Mouse (Mus musculus) brain, adult 2 months (tissue): ENCODE results near the gene Frmd8.

Experiments used
- DNase-seq: peaks from one replicate; pipeline ENCODE4 v3.0.0; 2011; ENCODE audit warnings: low read depth, low spot score

Gene Frmd8

DNA sequence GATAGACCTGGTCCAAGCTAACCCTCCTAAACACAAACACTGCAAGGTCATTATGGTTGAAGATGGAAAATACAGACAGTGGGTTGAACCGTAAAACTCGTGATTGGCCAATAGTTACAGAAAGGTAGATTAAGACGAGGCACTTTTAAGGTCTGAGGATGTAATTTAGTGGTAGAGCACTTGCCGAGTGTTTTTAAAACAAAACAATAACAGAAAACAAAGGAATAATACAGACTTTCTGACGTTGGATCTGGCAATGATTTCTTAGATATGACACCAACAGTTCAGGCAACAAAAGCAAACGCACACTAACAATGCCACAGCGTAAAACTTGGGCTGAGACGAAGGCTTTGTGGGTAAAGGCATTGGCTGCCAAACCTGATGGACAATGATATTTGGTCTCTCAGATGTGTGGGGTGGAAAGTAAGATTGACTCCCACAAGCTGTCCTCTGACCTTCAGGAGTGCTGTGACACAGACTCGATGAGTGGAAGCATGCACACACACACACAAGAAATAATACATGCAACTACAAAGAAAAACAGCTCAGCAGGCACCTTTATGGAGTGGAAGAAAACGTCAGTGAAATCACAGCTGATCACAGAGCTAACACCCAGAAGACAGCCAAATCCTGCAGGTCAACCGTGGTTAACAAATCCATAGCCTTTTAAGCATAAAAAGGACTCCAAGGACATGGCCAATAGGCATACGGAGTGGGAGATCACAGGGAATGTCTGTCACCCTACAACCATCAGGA, 36.8 kb downstream of the Frmd8 start:
- no peak for DNase-seq

DNA sequence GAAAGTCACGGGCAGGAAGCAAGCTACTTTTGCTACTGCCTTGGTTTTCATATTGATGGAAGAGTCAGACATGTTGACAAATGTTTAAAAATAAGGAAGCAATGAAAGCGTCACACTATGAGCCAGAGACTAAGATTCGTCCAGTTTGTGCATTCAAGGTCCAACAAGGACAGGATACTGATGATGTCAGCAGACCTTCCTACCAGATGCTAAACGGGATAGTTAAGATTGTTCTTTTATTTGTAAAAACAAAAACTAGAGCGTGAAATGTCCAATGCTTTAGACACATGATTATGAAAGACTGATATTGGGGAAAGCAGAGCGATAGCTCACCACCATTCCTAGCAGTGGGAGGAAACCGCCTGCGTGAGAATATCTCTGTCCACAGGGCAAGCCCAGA, 37.5 kb downstream of the Frmd8 start:
- no peak for DNase-seq

DNA sequence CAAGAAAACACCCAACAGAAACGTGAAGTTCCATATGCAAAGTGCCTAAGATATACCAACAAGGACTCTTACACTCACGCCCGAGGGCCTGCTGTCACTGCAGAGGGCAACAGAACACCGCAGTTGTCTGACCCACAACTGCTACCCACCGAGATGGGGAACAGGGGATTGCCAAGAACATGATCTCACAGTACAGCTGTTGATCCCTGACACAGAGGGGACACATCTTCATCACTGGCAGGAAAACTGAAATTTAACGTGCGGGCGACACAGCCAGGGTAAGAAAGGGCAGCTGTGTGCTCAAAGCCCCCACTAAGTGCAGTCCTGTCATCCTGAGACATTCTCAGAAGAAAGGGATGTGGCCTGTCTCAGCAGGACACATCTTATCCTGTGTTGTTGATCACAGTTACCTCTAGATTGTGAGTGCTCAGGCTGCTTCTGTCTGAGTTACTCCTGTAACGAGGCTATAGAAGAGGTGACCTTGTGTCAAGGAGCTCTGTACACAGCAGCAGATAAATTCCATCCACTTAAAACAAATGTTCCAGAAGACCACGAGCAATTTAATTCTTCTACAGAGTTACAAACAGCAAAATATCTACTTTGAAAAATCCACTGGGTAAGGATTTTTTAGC, 38.0 kb downstream of the Frmd8 start:
- DNase-seq = no peak

DNA sequence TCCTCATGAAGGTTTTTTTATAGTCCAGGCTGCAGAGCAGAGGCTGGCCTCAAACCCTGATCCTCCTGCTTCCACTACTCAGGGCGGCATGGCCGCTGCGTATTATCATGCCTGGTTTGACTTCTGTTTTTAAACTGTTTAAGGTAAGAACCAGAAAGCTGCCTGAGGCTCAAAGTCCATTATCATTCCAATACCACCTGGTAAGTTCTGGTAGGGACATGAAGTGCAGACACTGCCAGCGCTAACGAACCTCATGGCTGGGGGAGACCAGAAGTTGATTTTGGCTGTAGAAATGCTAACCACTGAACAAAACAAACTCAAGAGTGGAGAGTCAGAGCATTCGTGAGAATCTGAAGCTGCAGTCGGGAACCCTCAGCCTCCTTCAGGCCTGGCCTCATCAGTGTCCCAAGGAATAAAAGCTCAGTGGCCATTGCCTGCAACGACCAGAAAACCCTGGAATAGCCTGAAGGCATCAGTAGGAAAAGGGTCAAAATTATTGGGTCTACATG, 39.1 kb downstream of the Frmd8 start:
- DNase-seq = no peak

DNA sequence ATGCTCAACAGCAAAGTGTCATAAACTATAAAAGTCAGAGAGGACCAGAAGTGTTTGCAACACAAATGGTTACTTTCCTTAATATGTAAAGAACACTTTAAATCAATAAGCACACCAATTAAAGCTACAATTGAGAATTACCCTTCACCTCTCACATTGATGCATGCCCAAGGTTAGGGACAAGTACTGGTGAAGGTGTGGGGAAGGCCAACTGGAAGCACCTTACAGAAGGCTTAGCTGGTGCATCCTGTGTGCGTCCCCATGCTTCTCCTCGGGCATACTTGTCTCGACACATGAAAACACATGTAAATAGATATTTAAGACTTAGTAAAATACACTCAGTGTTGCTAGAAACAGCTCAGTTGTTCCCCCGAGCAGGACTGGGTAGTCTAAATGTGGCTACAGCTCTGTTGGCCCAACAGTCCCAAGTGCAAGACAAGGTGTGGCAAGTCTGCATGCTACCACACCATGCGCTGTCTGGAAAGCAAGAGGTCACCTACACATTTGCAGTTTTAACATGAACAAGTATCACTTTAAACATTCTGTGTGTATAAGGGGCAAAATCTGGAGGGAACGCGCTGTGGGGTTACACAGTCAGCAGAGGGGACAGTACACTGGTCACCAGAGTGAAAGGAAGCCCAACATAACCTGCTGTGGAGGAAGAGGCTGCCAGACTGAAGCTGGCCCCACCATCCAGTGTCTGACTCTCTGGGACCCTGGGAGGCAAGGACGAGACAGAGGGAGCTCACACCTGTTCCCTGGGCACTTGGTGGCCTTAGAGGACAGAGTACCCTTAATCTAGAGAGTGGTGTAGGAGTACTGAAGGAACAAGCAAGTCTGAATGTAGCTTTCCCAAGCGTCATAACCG, 39.8 kb downstream of the Frmd8 start:
- DNase-seq = no peak

DNA sequence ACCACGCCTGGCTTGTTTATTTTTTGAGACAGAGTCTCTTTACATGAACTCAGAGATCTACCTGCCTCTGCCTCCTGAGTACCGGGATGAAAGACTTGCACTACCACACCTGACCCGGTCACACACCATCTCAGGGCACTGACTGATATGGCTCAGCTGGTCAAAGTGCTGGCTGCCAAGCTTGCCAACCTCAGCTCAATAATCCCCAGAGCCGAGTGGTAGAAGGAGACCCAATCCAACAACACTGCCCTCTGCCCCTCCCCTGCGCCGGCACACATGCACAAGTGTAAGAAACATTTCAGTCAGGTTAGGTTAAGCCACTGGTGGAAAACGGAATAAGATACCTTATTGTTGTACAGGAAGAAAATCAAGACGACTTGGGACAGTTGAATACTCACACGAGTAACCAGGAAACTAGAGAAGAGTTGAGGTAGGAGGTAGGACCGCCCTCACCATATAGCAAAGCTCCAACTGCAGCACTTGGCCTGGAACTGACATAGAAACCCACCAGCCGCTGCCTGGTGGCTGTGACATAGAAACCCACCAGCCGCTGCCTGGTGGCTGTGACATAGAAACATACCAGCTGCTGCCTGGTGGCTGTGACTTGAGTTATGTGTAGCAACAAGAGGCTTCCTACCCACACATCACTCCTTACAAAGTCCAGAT, 40.7 kb downstream of the Frmd8 start:
- DNase-seq = no peak

DNA sequence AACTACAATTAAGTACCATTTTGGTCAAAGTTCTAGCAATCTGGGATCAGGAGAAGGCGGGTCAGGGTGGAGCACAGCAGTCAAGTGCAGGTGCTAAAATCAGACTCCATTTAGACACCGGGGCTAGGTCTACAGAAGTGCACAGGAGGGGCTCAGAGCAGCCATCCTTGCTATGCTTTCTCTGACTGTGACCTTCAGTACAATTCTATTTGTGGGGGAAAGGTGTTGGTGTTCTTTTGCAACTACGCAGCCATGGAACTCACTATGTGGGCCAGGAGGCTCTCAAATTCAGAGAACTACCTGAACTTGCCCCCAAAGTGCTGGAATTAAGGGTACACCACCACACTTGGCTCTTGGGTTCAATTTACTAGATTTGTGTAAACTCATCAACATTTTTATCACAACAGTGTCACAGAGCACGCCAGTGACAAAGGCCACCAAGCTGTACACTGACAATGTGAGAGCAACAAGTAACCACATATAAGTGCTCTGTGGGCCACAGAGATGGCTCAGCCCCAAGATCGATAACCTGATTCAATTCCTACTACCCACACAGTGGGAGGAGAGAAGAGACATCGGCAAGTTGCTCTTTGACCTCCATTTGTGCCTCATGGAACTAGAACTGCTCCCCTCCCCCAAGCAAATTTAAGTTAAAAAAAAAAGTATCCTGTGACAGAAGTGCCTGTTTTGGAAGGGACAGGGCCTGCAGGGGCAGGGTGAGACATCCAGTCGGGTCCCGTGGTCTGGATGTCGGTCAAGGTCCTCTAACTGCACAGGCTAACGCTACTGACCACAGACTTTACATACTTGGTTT, 41.6 kb downstream of the Frmd8 start:
- DNase-seq = no peak

DNA sequence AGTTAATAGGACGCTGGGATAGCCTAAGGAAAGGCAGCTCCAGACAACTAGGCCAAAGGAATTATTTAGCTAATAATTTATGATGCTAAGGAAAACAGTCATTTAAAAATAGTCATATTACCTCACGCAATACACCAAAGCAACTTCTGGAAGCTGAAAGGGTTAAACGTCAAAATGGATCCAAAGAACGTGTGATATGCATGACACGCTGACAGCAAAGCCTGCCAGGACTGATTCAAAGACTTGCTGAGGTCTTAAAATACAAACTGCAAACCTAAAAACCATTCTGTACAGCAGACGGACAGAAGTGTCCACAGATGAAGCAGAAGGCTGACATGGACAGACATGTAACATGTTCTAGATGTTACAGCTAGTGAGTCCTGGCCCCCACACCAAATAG, 42.7 kb downstream of the Frmd8 start:
- DNase-seq = no peak

DNA sequence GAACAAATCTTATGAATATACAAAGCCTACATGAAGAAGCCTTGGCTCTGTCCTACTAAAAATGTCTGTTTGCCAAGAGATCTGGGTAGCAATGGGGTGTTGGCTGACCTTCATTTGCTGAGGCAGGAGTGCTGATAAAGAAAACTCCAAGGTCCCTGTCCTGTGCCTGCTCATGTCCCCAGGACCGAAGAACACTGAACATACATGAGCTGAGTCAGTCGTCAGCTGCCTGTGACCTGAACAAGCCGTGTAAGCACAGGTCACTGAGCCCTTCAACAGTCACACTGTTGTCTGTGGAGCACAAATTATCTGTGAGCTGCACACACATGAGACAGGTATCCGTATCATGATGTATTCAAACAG, 43.1 kb downstream of the Frmd8 start:
- no peak for DNase-seq

DNA sequence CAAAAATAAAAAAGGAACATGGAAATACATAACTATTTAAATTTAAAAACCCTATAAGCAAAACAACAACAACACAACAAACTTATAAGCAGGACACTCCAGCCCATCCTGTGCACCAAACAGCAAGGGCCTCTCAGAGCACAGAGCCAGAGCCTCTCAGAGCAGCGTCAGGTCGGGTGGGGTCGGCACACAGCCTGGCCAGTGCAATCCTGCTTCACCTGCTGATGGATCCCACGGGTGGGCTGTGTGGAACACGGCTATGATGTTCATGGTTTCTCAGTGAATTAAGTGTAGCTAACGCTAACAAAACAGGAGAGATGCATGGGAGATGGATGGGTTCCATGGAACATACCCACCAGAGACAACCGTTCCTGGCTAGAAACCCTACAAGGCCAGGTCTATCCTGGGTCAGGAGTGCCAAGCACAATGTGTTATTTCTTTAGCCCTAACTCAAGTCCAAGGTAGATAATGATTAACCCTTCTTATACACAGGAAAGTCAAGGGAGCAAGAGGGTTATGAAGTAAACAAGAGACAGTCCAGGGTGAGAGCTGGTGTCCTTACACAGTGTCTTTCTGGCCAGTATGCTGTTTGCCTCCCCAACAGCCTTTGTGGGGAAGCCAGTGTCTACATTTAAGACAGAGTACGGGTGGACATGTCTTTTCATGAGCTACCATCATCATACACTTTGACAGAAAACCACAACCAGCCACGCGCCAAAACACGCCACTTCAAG, 43.7 kb downstream of the Frmd8 start:
- DNase-seq = no peak

DNA sequence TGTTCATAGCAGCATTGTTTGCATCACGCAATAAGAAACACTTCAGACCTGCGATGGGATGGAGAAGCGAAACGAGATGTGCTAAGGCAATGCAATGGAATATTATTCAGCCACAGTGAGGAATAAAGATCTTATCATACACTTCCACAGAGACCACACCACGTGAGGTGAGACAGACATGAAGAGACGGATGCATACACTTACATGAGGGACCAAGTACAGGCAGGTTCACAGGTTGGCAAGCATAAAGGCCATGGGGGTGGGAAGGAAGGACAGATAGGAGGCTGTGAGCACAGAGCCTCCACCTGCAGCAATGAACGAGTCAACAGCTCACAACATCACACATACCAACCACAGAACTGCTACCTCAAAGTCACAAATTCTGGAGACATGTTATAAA, 44.3 kb downstream of the Frmd8 start:
- no peak for DNase-seq

DNA sequence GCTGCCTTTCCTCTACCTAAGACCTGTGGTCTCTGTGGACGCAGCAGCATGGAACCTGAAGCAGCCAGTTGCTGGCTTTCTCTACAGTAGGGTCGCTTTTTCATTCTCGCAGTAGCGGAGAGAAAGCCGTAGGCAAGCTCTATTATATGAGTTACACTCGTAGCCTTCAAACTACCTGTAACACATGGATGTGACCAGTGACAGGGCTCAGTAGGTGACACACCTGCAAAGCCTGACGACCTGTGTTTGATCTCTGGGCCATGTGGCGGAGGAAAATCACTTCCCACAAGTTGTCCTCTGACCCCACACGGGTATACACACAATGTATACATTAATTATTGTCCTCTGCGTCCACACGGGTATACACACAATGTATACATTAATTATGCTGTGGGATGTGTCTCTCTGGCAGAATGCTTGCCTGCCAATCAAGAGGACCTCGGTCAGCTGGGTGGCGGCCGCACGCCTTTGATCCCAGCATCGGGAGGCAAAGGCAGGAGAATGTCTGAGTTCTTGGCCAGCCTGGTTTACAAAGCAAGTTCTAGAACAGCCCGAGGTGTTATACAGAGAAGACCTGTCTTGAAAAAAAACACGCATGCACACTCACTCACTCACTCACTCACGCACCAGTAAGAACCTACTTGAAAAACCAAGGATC, 45.0 kb downstream of the Frmd8 start:
- DNase-seq = no peak

DNA sequence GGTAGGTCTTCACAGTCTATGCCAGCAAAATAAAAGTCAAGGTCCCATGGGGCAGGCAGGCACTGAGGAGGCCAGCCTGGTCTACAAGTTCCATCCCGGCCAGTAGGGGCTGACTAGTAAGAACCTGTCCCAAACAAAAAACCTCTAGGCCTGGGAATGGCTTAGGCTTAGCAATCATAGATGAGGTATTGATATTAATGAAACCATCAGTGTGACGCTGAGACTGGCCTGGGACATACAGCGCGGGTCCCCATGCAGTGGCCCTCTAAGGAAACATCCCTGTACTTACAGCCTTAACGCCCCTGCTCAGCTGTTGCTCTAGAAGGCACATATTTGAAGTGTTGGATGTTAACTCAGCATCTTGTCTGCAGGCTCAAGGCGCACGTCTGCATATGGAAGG, 46.2 kb downstream of the Frmd8 start:
- DNase-seq = no peak

DNA sequence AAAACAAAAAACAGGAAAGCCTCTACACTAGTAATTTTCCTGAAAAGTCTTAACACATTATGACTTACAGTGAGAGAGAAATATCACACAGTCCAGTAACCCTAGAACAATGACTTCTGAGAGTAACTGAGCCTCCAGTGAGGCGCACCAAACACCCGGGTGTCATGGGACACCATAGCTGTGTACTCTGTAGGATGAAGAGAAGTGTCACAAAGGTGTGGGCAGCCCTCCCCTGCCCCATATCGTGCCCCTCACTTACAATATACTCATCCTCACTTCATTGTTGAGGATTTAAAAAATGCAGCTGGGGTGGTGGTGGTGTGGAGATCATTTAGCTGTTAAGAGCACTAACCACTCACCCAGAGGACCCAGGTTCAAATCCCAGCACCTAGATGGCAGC, 46.9 kb downstream of the Frmd8 start:
- no peak for DNase-seq

DNA sequence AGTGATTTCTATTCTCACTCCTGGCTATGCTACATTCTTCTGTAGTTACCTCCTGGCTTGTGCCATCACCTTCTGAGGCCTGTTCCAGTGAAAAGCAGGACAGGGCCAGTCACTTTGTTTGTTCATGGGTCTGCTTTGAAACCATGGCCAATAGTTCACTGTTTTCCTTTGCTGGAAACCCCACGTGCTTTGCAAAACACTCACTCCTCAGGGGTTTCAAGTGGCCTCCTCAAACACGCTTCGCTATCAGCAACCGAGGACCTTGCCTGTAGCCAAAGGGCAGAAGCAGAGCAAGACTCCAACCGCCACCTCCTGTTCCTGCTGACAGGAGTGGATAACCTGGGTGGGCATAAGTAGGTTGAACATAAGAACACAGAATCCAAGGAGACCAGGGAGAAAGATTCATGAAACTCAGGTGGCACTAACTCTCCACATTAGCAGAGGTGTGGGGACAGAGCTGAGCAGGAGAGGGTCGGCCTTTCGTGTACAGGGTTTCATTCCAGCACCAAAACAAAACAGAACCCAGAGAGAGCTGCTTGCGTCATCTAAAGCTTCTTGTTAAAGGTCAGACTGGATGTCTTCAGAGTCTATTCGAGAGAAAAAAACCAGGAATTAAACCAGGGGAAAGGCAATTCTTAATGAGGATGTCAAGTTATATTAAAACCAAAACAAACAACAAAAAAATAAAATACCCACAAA, 47.5 kb downstream of the Frmd8 start:
- DNase-seq = no peak

DNA sequence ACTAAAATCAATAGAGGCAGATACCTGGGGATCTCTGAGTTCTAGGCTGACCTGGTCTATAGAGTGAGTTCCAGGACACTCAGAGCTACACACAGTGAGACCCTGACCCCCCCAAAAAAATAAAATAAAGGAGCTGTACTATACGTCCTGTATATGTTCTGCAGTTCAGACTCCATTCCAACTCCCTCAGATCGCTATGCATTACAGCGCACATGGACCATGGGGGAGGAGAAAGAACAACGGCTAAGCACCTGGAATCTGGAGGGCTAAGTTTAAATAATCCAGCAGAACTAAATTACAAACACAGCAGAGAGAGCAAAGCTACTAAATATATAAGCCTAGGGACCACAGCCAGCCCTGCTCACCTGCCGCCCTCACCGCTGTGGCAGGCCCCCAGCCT, 48.0 kb downstream of the Frmd8 start:
- no peak for DNase-seq

DNA sequence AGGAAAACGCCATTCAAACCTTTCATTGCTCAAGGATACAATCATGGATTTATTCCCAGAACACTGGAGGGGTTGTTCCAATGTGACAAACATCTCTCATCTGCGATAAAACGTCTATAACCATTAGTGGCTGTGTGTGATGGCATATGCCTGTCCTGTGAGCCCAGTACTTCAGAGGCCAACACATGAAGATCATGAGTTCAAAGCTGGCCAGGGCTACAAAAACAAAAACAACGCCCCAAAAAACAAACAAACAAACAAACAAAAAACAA, 48.4 kb downstream of the Frmd8 start:
- no peak for DNase-seq

DNA sequence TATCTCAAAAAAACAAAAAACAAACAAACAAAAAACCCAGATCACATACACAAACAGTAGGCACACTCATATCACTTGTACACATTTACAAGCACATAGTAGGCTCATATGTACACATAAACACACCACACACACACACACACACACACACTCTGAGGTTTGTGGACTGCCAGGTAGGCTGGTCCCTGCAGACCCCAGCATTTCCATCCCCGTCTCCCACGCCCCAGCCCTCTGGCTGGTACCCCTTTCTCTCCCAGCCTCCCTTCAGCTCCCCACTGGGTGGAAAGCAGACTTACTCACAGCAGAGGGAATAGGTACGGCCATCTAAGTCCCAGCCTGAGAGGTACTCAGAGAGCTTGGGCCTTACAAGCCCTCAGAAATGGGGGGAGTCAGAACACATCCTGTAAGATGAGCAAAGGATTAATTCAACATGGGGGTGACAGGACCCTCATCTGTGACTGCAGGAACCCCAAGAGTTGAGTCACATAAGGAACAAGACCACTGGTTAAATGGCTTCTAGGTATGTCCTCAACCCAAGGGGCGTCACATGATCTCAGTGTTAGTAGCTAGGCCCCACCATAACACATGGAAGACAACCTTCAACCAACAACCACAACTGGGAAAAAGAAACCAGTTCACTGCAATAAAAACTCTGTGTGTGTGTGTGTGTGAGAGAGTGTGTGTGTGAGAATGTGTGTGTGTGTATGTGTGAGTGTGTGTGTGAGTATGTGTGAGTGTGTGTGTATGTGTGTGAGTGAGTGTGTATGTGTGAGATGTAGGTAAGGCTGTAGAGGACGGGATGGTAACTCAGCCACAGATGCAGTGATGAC, 49.0 kb downstream of the Frmd8 start:
- no peak for DNase-seq
